Mouse (Mus musculus): ENCODE data around the gene Kirrel3. TPM values are rescaled to one million over a fixed set of nuclear protein-coding genes. Genes with fewer than 3 reads are reported as not detected.

The Kirrel3 gene
- polyA plus RNA-seq, 1 experiment from 2014 or later = 3.5 TPM

GRCm38 (mm10) chr9:34607976-34608375 lies 122.3 kb downstream of the Kirrel3 start:
- 66% methylated on average over 2 of the region's 2 CpGs for WGBS
- H3K36me3 ChIP-seq = no peaks in the 10 kb centered on the region
- no peak overlapping the region for H3K27ac ChIP-seq
- no peaks in the 10 kb centered on the region for H3K27me3 ChIP-seq (replicated peaks)
- no peak overlapping the region for H3K4me2 ChIP-seq
- no peak for ATAC-seq (ENCODE audit: insufficient read depth, low FRiP score, low read depth)
- H3K9ac ChIP-seq = no peak overlapping the region
- no peaks in the 10 kb centered on the region for H3K9me3 ChIP-seq
- no peaks in the 10 kb centered on the region for H3K4me1 ChIP-seq
- H3K4me3 ChIP-seq (replicated peaks) = no peak overlapping the region

GRCm38 (mm10) chr9:34612886-34613769 lies 127.4 kb downstream of the Kirrel3 start:
- no peak overlapping the region for H3K9ac ChIP-seq
- no peak overlapping the region for H3K27ac ChIP-seq
- H3K4me1 ChIP-seq = no peaks in the 10 kb centered on the region
- no peaks in the 10 kb centered on the region for H3K27me3 ChIP-seq (replicated peaks)
- 96% methylated on average over 6 of the region's 6 CpGs for WGBS
- ATAC-seq (ENCODE audit: insufficient read depth, low FRiP score, low read depth) = no peak
- no peak overlapping the region for H3K4me2 ChIP-seq
- no peaks in the 10 kb centered on the region for H3K36me3 ChIP-seq
- H3K9me3 ChIP-seq = no peaks in the 10 kb centered on the region
- H3K4me3 ChIP-seq (replicated peaks) = no peak overlapping the region

- no peaks in the 10 kb centered on the region for H3K36me3 ChIP-seq
- ATAC-seq (ENCODE audit: insufficient read depth, low FRiP score, low read depth) = no peak
- 65% methylated on average over 6 of the region's 6 CpGs for WGBS
Observed at GRCm38 (mm10) chr9:34618099-34618498, 132.4 kb downstream of the Kirrel3 start.

GRCm38 (mm10) chr9:34619913-34620312 lies 134.2 kb downstream of the Kirrel3 start:
- ATAC-seq (ENCODE audit: insufficient read depth, low FRiP score, low read depth) = no peak
- H3K9ac ChIP-seq = no peak overlapping the region
- H3K4me2 ChIP-seq = no peak overlapping the region
- no peaks in the 10 kb centered on the region for H3K36me3 ChIP-seq
- no peak overlapping the region for H3K27ac ChIP-seq
- H3K9me3 ChIP-seq = no peaks in the 10 kb centered on the region
- no peak overlapping the region for H3K4me3 ChIP-seq (replicated peaks)
- 87% methylated on average over 3 of the region's 3 CpGs for WGBS
- H3K27me3 ChIP-seq (replicated peaks) = no peaks in the 10 kb centered on the region
- H3K4me1 ChIP-seq = no peaks in the 10 kb centered on the region

More at GRCm38 (mm10) chr9:34618099-34618498, 132.4 kb downstream of the Kirrel3 start:
- Histone ChIP-seq H3K9ac (no peak overlapping the region), H3K9me3 (no peaks in the 10 kb centered on the region), H3K4me3 (replicated peaks) (no peak overlapping the region), H3K4me2 (no peak overlapping the region), H3K27me3 (replicated peaks) (no peaks in the 10 kb centered on the region), H3K4me1 (no peaks in the 10 kb centered on the region), H3K27ac (no peak overlapping the region)

GRCm38 (mm10) chr9:34623526-34623925 lies 137.8 kb downstream of the Kirrel3 start:
- Histone ChIP-seq H3K4me2 (no peak overlapping the region), H3K4me1 (no peaks in the 10 kb centered on the region), H3K9ac (no peak overlapping the region), H3K36me3 (no peaks in the 10 kb centered on the region), H3K4me3 (replicated peaks) (no peak overlapping the region), H3K27me3 (replicated peaks) (no peaks in the 10 kb centered on the region), H3K27ac (no peak overlapping the region), H3K9me3 (no peaks in the 10 kb centered on the region)
- WGBS = 44% methylated on average over 5 of the region's 5 CpGs
- ATAC-seq (ENCODE audit: insufficient read depth, low FRiP score, low read depth) = no peak

GRCm38 (mm10) chr9:34624021-34624420 lies 138.3 kb downstream of the Kirrel3 start:
- Histone ChIP-seq H3K36me3 (no peaks in the 10 kb centered on the region), H3K27ac (no peak overlapping the region), H3K9ac (no peak overlapping the region), H3K9me3 (no peaks in the 10 kb centered on the region), H3K4me1 (no peaks in the 10 kb centered on the region), H3K27me3 (replicated peaks) (no peaks in the 10 kb centered on the region), H3K4me2 (no peak overlapping the region), H3K4me3 (replicated peaks) (no peak overlapping the region)
- ATAC-seq (ENCODE audit: insufficient read depth, low FRiP score, low read depth) = no peak
- WGBS = 53% methylated on average over 2 of the region's 2 CpGs

- ATAC-seq (ENCODE audit: insufficient read depth, low FRiP score, low read depth) = no peak
- Histone ChIP-seq H3K27ac (no peak overlapping the region), H3K9me3 (no peaks in the 10 kb centered on the region), H3K9ac (no peak overlapping the region), H3K27me3 (replicated peaks) (no peaks in the 10 kb centered on the region), H3K4me3 (replicated peaks) (no peak overlapping the region), H3K4me2 (no peak overlapping the region), H3K36me3 (no peaks in the 10 kb centered on the region), H3K4me1 (no peaks in the 10 kb centered on the region)
- WGBS = 82% methylated on average over 3 of the region's 3 CpGs
Observed at GRCm38 (mm10) chr9:34628841-34629240, 143.1 kb downstream of the Kirrel3 start.

- ATAC-seq (ENCODE audit: insufficient read depth, low FRiP score, low read depth) = no peak
- Histone ChIP-seq H3K9me3 (no peaks in the 10 kb centered on the region), H3K4me1 (no peaks in the 10 kb centered on the region), H3K27ac (no peak overlapping the region), H3K4me3 (replicated peaks) (no peak overlapping the region), H3K4me2 (no peak overlapping the region), H3K27me3 (replicated peaks) (no peaks in the 10 kb centered on the region), H3K36me3 (no peaks in the 10 kb centered on the region), H3K9ac (no peak overlapping the region)
- 82% methylated on average over 6 of the region's 6 CpGs for WGBS
Observed at GRCm38 (mm10) chr9:34635696-34636095, 150.0 kb downstream of the Kirrel3 start.

- no peaks in the 10 kb centered on the region for H3K9me3 ChIP-seq
- no peak overlapping the region for H3K4me2 ChIP-seq
- no peak for ATAC-seq (ENCODE audit: insufficient read depth, low FRiP score, low read depth)
- H3K27ac ChIP-seq = no peak overlapping the region
- no peak overlapping the region for H3K9ac ChIP-seq
- H3K4me3 ChIP-seq (replicated peaks) = no peak overlapping the region
- H3K36me3 ChIP-seq = no peaks in the 10 kb centered on the region
- no peaks in the 10 kb centered on the region for H3K27me3 ChIP-seq (replicated peaks)
- 0 out of 2 replicates have a peak, but pooled peaks cover 4% of the 10 kb centered on the region for H3K4me1 ChIP-seq
- 27% methylated on average over 3 of the region's 3 CpGs for WGBS
Observed at GRCm38 (mm10) chr9:34643917-34644316, 158.2 kb downstream of the Kirrel3 start.

GRCm38 (mm10) chr9:34644392-34644791 lies 158.7 kb downstream of the Kirrel3 start:
- H3K27ac ChIP-seq = no peak overlapping the region
- H3K27me3 ChIP-seq (replicated peaks) = no peaks in the 10 kb centered on the region
- no peak overlapping the region for H3K4me2 ChIP-seq
- H3K9me3 ChIP-seq = no peaks in the 10 kb centered on the region
- 0 out of 2 replicates have a peak, but pooled peaks cover 4% of the 10 kb centered on the region for H3K4me1 ChIP-seq
- H3K9ac ChIP-seq = no peak overlapping the region
- no peak overlapping the region for H3K4me3 ChIP-seq (replicated peaks)
- H3K36me3 ChIP-seq = no peaks in the 10 kb centered on the region
- 28% methylated on average over 8 of the region's 8 CpGs for WGBS
- ATAC-seq (ENCODE audit: insufficient read depth, low FRiP score, low read depth) = peak; percentile 66; the same call in 1 of the 2 replicates

- Histone ChIP-seq H3K4me1 (0 out of 2 replicates have a peak, but pooled peaks cover 4% of the 10 kb centered on the region), H3K4me3 (replicated peaks) (no peak overlapping the region), H3K27ac (no peak overlapping the region), H3K36me3 (no peaks in the 10 kb centered on the region), H3K9ac (no peak overlapping the region), H3K9me3 (no peaks in the 10 kb centered on the region), H3K4me2 (no peak overlapping the region), H3K27me3 (replicated peaks) (no peaks in the 10 kb centered on the region)
- no peak for ATAC-seq (ENCODE audit: insufficient read depth, low FRiP score, low read depth)
- WGBS = 79% methylated on average over 9 of the region's 9 CpGs
Observed at GRCm38 (mm10) chr9:34646831-34647230, 161.1 kb downstream of the Kirrel3 start.

- Histone ChIP-seq H3K4me1 (no peaks in the 10 kb centered on the region), H3K4me2 (no peak overlapping the region), H3K36me3 (no peaks in the 10 kb centered on the region), H3K27ac (no peak overlapping the region), H3K9ac (no peak overlapping the region), H3K4me3 (replicated peaks) (no peak overlapping the region), H3K27me3 (replicated peaks) (no peaks in the 10 kb centered on the region), H3K9me3 (no peaks in the 10 kb centered on the region)
- ATAC-seq (ENCODE audit: insufficient read depth, low FRiP score, low read depth) = no peak
- WGBS = 59% methylated on average over 3 of the region's 3 CpGs
Observed at GRCm38 (mm10) chr9:34652278-34652677, 166.6 kb downstream of the Kirrel3 start.

Data from stomach, embryonic 15.5 days (tissue).